Mouse (Mus musculus) cerebellum, postnatal 36 days (tissue): ENCODE measurements around the gene Spint2.
A peak's percentile ranks its signal among the peaks of the same experiment; 100 is the strongest.

ENCODE experiments used
- DNase-seq, 2 experiments: peaks; one replicate each; pipeline ENCODE4 v3.0.0; 2021 to 2022; ENCODE audit warnings: mixed read lengths in 2 of 2

Spint2 gene

DNA sequence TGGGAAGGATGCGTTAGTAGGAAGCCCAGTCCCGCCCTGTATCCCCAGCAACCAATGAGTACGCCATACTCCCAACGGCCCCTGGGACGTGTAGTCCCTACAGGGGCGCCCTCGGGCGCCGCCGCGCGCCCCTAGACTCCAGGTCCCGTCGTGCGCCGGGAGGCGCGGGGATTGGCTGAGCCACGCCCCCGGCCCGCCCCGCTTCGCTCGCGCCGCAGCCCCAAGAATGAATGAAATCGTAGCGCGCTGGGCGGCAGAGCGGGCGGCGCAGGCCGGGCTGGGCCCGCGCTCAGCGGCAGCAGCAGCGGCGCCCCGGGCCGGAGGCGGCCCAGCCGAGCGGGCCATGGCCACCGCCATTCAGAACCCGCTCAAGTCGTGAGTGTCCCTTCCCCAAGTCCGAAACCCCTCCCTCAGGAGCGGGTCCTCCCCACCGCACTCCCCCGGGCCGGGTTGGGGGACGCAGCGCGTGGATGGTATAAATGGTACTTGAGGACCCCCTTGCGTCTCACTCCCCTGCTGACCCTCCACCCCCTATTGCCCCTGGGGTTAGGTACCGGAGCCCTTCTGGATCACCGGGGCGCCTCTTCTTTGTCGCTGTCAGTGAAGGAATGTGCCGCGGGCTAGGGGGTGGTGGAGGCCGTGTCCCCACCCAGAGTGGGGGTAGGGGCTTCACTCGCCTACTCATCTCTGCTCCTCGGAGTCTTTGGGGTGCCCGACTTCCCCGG lies 22.2 kb upstream of the Spint2 start, which contains the start of gene Dpf1:
Gene Dpf1, plus strand, starts transcription at position 214 of the 725 bp plus-strand sequence.
- peak; percentile 82 to 92 for DNase-seq

DNA sequence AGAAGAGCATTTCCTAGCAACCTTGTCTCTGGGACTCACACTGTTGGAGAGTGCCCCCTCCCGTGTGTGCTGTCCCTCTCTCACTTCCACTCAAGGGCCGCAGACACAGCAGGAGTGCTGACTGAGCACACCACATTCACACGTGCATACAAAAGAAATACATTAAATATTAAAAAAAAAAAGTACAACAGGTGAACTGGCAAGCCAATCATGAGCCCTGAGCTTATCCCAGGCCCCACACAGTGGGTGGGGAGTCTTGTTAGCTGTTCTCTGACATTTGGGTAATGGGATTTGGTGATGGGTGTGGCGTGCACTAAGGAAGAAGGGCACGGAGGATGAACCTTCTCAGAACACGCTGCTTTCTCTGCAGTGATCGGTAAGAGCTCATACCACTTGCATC lies 20.9 kb upstream of the Spint2 start:
- no peak for DNase-seq

DNA sequence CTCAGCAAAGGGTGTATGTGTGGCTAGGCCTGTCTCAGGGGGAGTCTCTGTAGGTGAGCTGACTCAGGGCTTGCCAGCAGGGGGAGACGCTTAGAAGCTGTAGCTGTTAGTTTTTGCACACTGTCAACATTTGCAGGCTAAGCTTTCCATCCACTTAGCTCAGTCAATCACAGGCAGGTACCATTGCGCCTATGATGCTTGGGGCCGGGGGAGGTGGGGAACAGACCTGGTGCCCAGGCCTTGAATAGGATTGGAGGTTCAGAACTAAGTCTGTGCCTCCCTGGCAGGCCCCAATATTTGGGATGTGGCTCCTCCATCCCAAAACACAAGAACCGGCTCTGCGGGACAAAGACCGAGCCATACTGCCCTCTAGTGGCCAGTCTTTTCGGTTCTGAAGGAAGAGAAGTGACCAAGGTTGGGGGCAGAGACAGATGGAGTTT lies 19.4 kb upstream of the Spint2 start:
- peak; percentile 77 to 82 for DNase-seq

DNA sequence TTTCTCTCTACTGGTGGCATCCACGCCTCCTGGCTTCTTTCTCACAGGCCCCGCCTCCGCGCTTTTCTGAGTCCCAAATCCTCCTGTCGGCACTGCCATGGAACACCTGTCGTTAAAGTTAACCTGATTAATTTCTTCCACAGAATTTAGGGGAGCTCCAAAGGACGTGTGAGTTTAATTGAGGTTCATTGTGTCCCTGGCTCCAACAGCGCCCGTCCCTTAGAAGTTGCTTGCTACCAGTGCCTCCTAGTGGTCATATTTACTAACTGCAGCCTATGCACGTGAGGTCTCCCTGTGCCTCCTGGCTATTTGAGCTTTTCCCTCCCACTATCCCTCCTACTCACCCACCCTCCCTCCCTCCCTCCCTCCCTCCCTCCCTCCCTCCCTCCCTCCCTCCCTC lies 15.3 kb upstream of the Spint2 start:
- peak; percentile 63 to 76 for DNase-seq

DNA sequence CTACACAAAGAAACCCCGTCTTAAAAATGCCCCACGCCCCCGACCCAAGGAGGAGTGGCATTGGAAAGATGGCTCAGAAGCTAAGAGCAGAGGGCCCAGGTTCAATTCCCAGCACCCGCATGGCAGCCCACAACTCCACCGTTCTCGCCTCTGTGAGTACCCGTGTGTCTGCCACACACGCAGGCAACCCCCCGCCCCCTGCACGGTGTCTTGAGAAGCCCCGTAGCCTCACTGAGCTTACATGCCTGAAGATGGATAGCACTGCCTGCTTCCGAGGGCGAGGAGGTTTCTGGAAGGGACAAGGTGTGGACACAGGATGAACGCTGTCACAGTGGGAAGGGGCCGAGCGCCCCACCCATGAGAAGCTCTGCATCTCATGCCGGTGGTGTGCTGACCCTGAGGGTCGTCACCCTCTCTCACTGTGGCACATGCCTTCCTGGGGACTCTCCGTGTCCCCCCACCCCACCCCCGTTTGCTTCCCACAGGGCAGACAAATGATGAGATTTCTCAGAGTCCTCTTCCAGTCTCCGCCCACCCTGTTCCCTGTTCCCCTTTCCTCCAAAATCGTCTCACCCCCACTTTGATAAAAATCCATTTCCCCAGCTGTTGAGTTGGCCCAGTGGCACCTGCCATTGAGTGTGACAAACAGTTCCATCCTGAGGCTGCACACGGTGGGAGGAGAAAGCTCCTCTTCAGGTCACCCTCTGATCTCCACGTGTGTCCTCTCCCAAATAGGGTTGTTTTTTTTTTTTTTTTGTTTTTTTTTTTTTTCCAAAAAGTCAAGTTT lies 14.3 kb upstream of the Spint2 start:
- no peak for DNase-seq

DNA sequence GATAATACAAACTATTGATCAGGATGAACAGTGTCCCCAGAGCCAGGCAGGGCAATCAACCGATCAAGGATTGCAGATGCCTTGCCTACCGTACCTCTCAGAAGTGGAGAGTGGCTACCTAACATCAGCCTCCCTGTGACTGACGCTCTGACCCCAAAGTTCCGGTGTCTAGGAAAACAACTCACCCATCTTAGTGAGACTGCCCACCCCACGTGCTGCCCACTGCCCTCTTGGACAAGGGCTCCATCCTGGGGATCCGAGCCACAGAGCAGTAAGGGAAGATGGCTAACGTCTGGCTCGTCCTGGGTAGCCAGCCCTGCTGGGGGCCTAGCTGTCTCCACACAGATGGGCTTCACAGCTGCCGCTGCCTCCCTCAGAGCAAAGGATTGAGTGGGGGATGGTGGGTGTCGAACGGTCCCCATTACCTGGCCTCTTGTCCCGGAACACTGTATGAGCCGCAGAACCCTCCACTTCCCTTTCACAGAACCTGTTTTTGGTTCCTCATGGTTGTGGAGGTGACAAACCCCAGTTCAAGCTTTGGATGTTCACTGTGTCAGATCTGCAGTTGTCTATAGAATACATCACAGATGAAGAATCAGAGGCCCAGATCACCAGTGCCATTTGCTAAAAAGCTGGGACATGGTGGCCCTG lies 12.5 kb upstream of the Spint2 start:
- no peak for DNase-seq

DNA sequence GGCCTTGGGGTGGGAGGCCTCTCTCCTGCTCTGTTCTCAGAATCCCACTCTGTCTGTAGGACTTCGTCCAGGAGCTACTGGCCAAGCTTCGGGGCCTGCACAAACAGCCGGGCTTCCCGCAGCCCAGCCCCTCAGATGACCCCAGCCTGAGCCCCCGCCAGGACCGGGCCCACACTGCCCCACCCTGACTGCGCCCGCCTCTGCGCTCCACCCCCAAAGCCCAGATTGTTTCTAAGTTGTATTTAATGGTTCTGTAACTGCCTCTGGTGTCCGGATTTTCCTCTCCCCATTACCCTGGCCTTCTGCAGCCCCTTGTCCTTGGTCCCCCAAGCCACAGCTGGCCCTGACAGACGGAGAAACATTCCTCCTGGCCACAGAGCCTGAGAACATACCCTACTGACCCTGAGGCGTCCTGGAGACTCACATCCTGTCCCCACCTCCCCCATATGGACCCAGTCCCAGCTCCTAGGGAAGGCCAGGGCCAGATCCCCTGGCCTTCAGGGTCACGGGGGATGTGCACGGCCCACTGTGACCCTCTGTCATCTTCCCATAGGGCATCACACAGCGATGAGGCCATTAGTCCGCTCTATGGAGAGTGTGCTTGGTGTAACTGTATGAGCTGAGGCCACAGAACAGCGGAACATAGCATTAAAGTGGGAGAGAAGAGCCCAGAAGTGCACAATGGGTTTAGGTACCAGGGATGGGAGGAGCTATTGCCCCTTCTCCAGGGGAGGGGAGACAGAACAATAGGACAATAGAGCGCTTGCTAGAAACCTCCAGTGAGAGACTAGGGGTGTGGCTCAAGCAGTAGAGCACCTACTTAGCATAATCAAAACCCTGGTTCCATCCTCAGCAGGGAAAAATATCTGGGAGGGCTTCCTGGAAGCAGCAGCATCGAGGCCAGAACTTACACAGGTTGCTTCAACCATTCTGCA lies 11.7 kb upstream of the Spint2 start:
- DNase-seq: no peak

DNA sequence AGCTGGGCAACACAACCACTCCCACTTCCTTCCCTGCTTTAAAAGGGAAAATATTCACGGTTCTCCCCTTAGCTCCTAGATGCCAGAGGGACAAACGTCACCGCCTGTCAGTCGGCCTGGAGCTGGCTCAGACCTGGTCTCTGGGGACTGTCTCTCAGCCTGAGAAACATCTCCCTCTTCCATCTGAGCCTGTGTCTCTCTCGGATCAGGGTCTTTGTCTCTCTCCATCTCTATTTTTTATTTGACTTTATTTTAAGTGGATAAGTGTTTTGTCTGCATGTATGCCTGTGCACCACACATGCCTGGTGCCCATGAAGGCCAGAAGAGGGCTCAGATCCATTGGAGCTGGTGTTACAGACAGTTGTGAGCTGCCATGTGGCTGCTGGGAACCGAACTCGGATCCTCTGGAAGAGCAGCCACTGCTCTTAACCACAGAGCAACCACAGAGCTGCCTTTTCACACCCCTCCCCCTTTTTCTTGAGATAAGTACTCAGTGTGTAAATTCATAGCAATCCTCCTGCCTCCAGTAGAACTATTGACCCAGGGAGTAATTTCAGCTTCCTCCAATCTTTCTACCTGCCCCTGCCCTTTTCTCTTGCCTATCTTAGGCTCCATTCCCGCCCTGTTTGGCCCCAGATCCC lies 10.9 kb upstream of the Spint2 start:
- DNase-seq: no peak

DNA sequence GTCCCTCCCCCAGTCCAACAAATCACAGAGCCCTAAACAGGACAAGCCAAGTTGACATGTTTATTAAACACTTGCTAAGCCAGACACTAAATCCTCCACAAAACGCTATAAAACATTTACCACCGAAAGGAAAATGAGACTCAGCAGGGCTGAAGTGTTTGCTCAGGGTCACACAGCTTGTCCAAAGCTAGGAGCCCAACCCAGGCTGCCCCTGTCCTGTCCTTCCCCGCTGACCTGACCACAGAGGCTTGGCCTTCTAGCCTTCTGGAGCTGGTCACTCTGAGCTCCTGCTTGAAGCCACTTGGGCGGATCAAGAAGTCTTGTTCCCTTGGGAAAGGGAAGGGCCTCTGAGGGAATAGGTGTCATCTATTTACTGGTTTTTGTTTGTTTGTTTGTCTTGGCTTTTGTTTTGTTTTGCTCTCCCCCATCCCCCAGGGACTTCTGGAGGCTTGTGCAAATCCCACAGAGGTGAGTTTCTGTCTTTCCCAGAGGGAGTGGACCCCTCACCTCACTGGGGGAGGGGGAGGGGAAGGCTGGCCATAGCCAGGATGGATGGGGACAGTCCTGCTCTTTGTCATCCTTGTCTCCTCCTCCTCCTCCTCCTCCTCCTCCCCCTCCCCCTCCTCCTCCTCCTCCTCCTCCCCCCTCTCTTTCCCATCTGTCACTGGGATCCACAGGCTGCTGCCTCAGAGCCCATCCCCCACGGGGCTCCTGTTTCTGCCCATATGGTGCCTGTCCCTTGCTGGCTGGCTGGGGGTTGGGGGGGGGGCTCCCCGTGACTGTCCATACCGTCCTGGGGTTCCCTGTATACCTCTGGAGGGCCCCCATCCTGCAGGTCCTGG lies 10.1 kb upstream of the Spint2 start:
- DNase-seq: peak; percentile 72 to 82

DNA sequence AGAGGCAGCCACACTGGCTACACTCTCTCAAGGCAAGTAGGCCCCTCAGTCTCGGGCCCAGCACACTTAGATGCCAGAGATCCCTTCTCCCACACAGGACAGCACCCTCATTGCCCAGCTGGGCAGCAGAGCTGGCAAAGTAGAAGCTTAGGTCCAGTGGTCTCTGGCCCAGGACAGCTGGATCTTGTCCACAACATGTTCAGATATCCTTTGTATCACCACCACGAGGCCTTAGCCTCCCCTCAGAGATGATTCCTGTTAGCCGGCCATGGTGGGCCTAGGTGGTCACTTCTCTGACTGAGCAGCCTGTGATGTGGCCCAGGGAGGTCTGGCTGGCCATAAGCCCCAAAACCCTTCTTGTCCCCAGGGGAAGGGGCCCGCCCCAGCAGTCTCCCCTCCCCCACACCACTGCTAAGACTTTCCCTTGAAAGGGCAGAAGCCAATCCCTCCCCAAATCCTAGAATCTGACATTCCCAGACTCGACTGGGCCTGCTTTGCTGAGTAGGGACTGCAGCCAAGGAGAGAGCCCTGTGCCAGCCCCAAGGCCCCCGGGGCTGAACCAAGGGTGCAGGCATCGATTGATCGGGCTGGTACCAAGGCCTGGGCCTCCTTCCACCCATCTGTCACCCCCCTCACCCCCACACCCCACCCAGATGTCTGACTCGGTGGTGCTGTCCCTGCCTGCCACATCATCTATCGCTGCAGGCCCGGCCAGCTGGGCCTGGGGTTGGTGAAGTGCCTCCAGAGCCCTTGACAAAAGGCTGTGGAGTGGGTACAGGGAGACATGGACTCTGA lies 9.2 kb upstream of the Spint2 start:
- no peak for DNase-seq

DNA sequence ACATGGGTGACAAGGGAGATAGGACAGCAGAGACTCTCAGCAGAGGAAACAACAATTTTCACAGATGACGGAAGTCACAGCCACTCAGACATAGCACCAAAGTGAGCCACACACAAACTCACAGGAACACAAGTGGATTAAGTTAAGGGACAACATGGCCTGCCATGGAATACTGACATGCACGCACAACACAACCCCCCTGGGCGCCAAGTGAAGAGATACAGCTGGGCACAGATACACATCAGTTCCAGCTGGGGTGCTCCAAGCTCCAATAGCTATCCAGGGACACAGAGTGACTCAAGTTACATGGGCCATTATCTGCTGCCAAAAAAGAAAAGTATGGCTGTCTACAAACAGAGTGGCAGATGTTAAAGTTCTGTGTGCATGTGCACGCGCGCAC lies 8.1 kb upstream of the Spint2 start:
- DNase-seq: no peak

DNA sequence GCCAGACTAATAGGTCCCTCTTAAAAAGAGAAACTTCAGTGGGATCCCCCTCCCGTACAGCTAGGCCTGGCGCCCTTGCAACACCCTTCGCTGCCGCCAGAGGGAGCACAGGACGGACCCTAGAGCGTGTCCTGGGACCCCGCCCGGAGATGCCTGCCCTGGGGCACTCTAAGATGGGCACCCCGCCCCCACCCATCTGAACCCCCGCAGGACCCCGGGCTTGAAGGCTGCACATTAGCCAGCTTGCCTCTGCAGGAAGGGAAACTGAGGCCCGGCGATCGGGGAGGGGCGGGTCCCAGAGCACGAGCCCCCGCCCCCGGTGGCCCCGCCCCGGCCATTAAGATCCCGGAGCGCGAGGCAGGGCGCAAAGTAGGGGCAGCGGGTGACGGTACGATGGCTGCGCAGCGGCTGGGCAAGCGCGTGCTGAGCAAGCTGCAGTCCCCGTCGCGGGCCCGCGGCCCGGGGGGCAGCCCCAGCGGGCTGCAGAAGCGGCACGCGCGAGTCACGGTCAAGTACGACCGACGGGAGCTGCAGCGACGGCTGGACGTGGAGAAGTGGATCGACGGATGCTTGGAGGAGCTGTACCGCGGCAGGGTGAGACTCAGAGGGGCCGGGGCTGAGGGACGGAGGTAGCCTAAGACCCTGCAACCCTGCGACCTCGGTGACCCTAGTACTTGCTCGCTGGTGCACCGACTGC lies 7.4 kb upstream of the Spint2 start, which contains the start of gene Ppp1r14a:
Gene Ppp1r14a, plus strand, starts transcription at position 367 of the 697 bp plus-strand sequence.
- DNase-seq: peak; percentile 72 to 78

DNA sequence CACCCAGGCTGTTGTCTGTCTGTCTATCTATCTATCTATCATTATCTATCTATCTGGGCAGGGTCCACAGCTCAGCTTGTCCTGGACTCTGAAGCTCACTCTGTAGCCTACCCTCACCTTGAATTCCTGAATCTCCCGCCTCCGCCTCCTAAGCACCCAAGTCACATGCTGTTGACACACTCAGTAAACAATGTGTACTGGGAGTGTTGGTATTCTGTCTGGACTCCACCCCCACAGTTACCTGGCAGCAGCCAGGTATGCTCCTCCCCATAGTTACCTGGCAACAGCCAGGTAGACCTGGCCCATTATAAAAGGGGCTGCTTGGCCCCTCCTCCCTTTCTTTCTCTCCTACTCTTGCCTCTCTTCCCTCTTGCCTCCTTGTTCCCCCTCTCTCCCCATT lies 6.4 kb upstream of the Spint2 start:
- DNase-seq: no peak

DNA sequence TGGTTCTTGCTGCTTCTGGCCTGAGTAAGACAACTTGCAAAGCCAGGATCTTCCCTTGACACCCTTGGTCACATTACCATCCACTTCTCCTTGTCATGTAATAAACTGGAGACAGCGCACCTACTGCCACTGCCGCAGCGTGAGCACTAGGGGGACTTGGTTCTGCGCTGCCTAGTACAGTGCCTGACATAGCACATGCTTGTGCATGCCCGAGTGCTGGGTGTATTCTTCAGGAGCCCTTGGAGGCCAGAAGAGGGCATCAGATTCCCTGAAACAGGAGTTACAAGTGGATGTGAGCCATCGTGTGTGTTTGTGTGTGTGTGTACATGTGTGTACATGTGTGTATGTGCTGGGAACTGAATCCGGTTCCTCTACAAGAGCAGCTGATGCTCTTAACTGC lies 5.8 kb upstream of the Spint2 start:
- DNase-seq: no peak

DNA sequence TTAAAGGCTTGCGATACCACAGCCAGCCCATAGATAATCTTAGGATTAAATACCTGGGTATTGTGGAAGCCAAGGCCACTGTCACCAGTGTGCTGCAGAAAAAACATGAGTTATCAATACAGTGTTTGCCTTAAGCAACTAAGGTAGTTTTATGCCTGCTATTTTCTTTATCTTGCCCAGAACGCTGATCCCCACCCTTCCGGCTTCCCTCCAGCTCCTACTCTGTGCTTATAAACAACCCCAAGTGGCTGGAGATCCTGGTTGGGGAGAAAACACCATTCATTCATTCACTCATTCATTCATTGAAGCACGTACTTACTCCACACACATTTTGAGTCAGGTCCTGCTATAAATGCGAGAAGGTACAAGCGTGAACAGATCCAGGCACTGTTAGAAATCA lies 2.8 kb upstream of the Spint2 start:
- DNase-seq: no peak

DNA sequence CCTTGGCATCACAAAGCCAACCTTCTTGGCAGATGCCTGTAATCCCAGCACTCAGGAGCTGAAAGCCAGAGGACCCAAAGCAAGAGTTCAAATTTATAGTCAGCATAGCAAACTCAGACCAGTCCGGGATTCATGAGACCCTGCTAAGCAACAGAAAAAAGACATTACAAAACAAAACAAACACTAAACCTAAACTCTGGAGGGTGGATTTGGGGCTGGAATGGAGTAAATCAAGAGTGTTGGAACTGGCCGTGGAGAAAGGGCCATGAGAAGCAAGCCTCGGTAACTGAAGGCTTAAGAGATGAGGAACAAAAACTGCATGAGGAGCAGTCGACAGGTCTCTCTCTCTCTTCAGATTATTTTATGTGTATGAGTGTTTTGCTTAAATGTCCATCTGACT lies 2.2 kb upstream of the Spint2 start:
- no peak for DNase-seq

DNA sequence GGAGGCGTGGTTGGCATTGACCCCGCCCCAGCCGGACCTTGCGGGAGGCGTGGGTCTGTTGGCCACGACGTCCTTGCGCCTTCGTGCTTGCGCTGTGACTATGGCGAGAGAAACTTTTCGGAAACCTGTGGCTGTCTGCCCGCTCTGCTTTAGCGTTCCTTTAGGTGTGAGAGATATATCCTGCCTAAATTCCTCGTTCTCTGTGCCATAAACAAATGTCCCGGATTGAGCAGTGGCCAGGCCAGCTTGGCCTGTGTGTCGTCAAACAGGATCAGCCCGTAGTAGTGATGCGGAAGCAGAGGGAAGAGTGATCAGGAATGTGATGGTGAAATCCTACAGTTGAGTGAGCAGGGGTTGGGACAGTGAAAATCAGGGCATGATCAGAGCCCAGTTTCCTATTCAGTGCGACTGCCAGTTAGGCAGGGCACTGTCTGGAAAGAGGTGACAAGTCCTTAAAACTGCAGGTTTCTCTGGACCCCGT lies 402 bp upstream of the Spint2 start:
- DNase-seq: no peak

DNA sequence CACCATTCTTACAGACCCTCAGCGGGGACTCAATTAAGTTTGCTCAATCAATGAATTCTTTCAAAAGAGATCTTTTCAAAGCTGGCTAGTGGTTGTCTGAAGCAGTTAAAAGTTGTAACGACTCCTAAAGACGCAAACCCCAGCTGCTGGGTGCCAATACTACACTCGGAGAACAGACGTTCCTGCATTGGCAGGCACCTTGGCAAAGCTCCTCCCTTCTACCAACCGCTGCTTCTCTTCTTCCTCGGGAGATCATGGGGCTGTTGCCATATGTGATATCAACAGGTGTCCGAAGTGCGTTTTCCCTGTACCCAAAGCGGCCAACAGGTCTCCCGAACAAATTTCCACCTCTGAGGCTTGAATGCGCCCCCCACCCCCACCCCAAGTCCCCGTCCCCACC lies 911 bp downstream of the Spint2 start:
- DNase-seq: no peak

DNA sequence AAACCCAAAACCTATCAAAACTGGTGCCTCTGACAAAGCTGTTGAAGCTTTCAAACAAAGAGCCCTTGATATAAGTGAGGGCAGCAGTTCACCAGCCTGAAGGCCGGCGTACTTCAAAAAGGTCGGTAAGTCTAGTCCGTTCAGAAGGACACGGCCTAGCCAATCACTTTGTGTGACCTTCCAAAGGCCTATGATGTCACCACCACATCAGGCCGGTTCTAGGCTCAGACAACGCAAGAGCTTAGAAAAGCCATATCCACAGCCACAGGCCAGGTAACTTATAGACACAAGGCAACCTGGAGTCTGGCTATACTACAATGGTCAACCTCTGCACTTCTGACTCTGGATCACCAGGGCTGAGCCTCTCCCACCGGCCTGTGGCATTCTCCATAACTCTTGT lies 1.8 kb downstream of the Spint2 start:
- DNase-seq: no peak
